Mouse (Mus musculus) thymus, adult 18-20 months (tissue): ENCODE data around the gene Ranbp1.
"Not testable (repeated sequence)": the region's sequence is repeated elsewhere in the genome, so short reads cannot be mapped to it uniquely, and the experiment has no call there.

Experiments
- DNase-seq, 2 experiments: peaks; one replicate each; pipeline ENCODE4 v3.0.0; 2022; ENCODE audit warnings: mixed read lengths in 2 of 2

The Ranbp1 gene

GRCm38 (mm10) chr16:18200062-18200461 lies 48.5 kb downstream of the Ranbp1 start:
- DNase-seq, result no peak

GRCm38 (mm10) chr16:18198365-18199098 lies 50.0 kb downstream of the Ranbp1 start:
- no peak for DNase-seq

GRCm38 (mm10) chr16:18197881-18198280 lies 50.7 kb downstream of the Ranbp1 start:
- no peak for DNase-seq

GRCm38 (mm10) chr16:18195561-18195960 lies 53.0 kb downstream of the Ranbp1 start:
- DNase-seq, result not testable (repeated sequence)

- no peak for DNase-seq
These were observed 53.5 kb downstream of the Ranbp1 start for GRCm38 (mm10) chr16:18195068-18195467.

GRCm38 (mm10) chr16:18194208-18194985 lies 54.1 kb downstream of the Ranbp1 start:
- DNase-seq, result no peak

GRCm38 (mm10) chr16:18191006-18191405 lies 57.5 kb downstream of the Ranbp1 start:
- no peak for DNase-seq
